Mouse (Mus musculus): ENCODE results near the gene Sec16b.

DNA sequence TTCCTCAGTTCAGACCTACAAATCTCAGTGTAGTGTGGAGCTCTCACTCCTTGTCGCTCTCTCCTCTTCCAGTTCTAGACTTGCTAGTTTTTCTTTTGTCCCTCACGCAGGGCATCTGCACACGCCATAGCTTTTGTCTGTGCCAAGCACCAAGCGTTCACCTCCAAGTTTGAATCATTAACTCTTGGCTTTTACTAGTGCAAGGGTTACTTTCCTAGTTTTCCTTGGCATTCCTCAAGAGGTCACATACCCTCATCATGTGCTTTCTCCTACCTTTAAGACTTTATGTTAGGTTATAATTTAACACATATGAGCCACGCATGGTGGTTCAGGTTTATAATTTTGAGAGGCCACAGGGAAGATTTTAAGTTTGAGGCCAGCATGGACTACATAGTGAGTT is 45.3 kb upstream of the Sec16b start:
- TF ChIP-seq CTCF (IDR thresholded peaks at IDR 0.05; ENCODE audit: low read depth, low read length) (no peak), GATA1 (IDR thresholded peaks at IDR 0.05; ENCODE audit: borderline replicate concordance, low read length) (no peak), GATA2 (IDR thresholded peaks at IDR 0.05; ENCODE audit: borderline replicate concordance, low read depth, low read length) (no peak)

Measured in G1E (cell line).